Mouse (Mus musculus) hindbrain, embryonic 11.5 days (tissue): ENCODE measurements around the gene Itpkb. TPM values are rescaled to one million over a fixed set of nuclear protein-coding genes. Genes with fewer than 3 reads are reported as not detected.
A peak's percentile ranks its signal among the peaks of the same experiment; 100 is the strongest.

Experiments used
- ATAC-seq: fragments of 200-750 bp; cut with Nextera tagmentation; 2 replicates; pipeline ENCODE4 v1.8.0; 2017; ENCODE audit warnings: mild to moderate bottlenecking, moderate TSS enrichment, moderate library complexity; ENCODE audit not compliant: low FRiP score
- DNase-seq: peaks from one replicate; pipeline ENCODE4 v3.0.0-alpha.2; 2015; ENCODE audit warnings: low spot score
- H3K27ac ChIP-seq: fragments of 300-500 bp; sonication (generic); 2 replicates; pipeline ENCODE4 v1.5.1; 2014; ENCODE audit warnings: mild to moderate bottlenecking, low read depth, low read length
- H3K27me3 ChIP-seq: fragments of 300-500 bp; sonication (generic); 2 replicates; pipeline ENCODE4 v1.6.1; 2014; ENCODE audit warnings: mild to moderate bottlenecking, low read length, moderate library complexity, mixed read lengths; ENCODE audit not compliant: control insufficient read depth, insufficient read depth
- H3K36me3 ChIP-seq: fragments of 300-500 bp; sonication (generic); 2 replicates; pipeline ENCODE4 v1.6.1; 2014; ENCODE audit warnings: mild to moderate bottlenecking, low read length, moderate library complexity, mixed read lengths; ENCODE audit not compliant: control insufficient read depth, insufficient read depth
- H3K4me1 ChIP-seq: fragments of 300-500 bp; sonication (generic); replicated peaks from 2 replicates; pipeline ENCODE4 v1.6.1; 2014; ENCODE audit warnings: low read length, mixed read lengths; ENCODE audit not compliant: control insufficient read depth, insufficient read depth
- H3K4me2 ChIP-seq: fragments of 300-500 bp; sonication (generic); replicated peaks from 2 replicates; pipeline ENCODE4 v1.6.1; 2014; ENCODE audit warnings: mild to moderate bottlenecking, low read depth, low read length
- H3K4me3 ChIP-seq: fragments of 300-500 bp; sonication (generic); 2 replicates; pipeline ENCODE4 v1.5.1; 2014; ENCODE audit warnings: low read depth, low read length
- H3K9ac ChIP-seq: fragments of 300-500 bp; sonication (generic); 2 replicates; pipeline ENCODE4 v1.6.1; 2014; ENCODE audit warnings: low read depth, low read length
- H3K9me3 ChIP-seq: fragments of 300-500 bp; sonication (generic); 2 replicates; pipeline ENCODE4 v1.6.1; 2016; ENCODE audit warnings: low read length; ENCODE audit not compliant: control insufficient read depth
- WGBS: fragments of 180-500 bp; shearing (Covaris S2); extraction: QIAGEN DNeasy Blood & Tissue Kit; methylation state at CpG from one replicate; pipeline ENCODE4 v1.1.7; 2014; 5-methylcytosine and 5-hydroxymethylcytosine counted together
- polyA plus RNA-seq: library from polyadenylated mRNA; unstranded; fragments of >200 nt; fragmentation: Nextera tagmentation; extraction: Ambion mirVana; gene quantifications from 2 replicates; pipeline ENCODE4 v1.2.1, GENCODE M21; 2014

The Itpkb gene
- polyA plus RNA-seq, 1 experiment from 2014 or later = 4.3 TPM

DNA sequence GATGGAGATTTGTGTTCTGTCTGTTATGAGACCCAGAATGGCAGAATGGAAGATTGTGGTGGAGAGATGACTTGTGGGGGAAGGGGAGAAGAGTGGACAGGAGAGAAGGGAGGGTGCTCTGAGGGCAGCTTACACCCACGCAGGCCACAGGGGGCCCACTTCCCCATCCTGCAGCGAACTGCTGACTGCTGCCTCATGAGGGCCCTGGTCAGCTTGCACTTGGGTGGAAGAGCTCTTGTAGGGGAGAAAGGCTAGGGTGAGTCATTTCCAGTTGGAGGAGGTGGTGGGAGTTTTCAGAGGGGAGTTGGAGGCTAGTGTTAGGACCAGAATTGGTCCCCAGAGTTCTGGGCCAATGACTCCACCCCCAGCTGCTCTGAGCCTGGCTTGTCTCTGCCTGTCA, 86.8 kb downstream of the Itpkb start:
- Histone ChIP-seq H3K36me3 (no peaks in the 10 kb centered on the region), H3K4me1 (peaks cover 5% of the 10 kb centered on the region; the same call in 1 of the 2 replicates), H3K4me2 (no peak overlapping the region), H3K27ac (no peak overlapping the region), H3K9me3 (no peaks in the 10 kb centered on the region), H3K27me3 (no peaks in the 10 kb centered on the region), H3K9ac (no peak overlapping the region), H3K4me3 (no peak overlapping the region)
- no peak for DNase-seq
- no peak for ATAC-seq
- WGBS = 57% methylated on average over 2 of the region's 2 CpGs

DNA sequence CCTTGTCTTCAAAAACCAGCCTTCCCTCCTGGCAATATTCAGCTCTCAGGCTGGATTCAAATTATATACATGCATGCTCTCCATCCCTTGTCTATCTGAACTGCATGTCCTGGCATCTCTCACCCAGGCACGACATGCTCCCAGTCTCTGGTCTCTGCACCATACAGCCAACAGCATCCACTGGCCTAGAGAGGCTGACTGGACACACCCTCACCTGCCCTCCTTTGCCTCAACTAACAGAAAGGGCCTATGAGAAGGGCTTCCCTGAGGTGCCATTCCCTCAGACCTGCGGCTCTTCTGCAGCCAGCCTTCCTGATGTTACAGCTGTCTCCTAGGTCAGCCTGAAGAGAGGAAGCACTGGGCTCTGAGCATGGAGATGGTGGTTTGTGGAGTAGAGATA, 88.8 kb downstream of the Itpkb start:
- no peak overlapping the region for H3K4me3 ChIP-seq
- H3K4me1 ChIP-seq = peaks cover 5% of the 10 kb centered on the region; the same call in 1 of the 2 replicates
- DNase-seq (no peak), ATAC-seq (no peak)
- H3K36me3 ChIP-seq = no peaks in the 10 kb centered on the region
- no peak overlapping the region for H3K4me2 ChIP-seq
- no peaks in the 10 kb centered on the region for H3K9me3 ChIP-seq
- H3K27ac ChIP-seq = no peak overlapping the region
- WGBS = 83% methylated on average over 2 of the region's 2 CpGs
- no peaks in the 10 kb centered on the region for H3K27me3 ChIP-seq
- H3K9ac ChIP-seq = no peak overlapping the region

DNA sequence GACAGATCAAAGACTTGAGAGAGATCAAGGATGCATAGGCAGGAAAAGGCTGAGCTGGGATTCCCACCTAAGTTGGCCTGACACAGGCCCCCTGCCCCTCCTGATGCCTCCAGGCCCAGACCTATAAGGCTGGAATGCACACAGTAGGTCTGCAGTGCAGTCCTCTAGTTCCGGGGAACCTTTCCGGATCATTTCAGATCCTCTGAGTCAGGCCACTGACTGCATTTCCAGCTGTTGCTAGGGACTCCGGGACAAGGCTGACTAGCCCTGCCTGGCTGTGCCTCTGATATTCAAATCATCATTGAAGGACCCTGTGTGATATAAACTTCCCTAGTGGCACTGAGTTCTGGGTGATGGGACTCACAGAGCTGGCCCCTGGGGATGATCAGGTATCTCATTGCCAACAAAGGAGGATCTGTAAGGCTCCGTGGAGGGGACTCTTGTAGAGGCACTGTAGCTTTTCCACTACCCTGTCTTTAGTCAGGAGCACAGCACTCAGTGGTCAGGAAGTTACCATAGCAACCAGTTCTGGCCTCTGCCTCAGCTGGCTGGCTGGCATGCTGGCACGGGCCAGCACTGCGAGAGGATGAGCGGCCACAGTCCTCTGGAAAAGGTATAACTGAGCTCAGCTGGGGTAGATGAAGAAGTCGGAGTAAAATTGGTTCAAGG, 90.3 kb downstream of the Itpkb start:
- no peak overlapping the region for H3K4me2 ChIP-seq
- DNase-seq (peak; percentile 43), ATAC-seq (peak; percentile 66)
- WGBS = 28% methylated on average over 8 of the region's 8 CpGs
- H3K9me3 ChIP-seq = no peaks in the 10 kb centered on the region
- no peak overlapping the region for H3K9ac ChIP-seq
- H3K27ac ChIP-seq = no peak overlapping the region
- H3K4me1 ChIP-seq = peaks cover 5% of the 10 kb centered on the region; the same call in 1 of the 2 replicates
- H3K27me3 ChIP-seq = no peaks in the 10 kb centered on the region
- no peaks in the 10 kb centered on the region for H3K36me3 ChIP-seq
- H3K4me3 ChIP-seq = no peak overlapping the region

DNA sequence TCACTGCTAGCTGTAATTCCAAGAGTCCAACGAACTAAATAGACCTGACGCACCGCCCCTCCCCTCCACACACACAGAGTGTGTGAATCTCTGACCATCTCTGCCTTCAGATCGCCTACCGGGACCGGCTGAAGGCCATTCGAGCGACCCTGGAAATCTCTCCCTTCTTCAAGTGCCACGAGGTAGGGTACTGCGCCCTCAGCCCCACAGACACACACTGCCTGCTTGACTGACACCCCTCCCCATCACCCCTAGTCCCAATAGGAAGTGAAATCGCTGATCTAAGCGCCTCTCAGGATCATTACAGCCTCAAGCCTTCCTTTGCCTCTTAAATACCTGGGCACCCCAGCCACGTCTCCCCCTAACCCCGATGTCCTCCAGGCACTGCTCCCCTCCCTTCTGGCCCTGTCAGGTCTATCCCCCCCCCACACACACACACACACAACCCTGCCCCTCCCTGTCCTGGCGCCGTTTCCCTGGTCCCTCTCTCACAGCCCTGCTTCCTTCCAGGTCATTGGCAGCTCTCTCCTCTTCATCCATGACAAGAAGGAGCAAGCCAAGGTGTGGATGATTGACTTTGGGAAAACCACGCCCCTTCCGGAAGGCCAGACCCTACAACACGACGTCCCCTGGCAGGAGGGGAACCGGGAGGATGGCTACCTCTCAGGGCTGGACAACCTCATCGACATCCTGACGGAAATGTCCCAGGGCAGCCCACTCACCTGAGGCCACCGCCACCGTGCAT, 91.1 kb downstream of the Itpkb start:
- Histone ChIP-seq H3K27ac (no peak overlapping the region), H3K36me3 (no peaks in the 10 kb centered on the region), H3K4me3 (no peak overlapping the region), H3K27me3 (no peaks in the 10 kb centered on the region), H3K9ac (no peak overlapping the region), H3K4me1 (peaks cover 5% of the 10 kb centered on the region; the same call in 1 of the 2 replicates), H3K4me2 (no peak overlapping the region), H3K9me3 (no peaks in the 10 kb centered on the region)
- DNase-seq = no peak
- WGBS = 62% methylated on average over 25 of the region's 25 CpGs
- ATAC-seq = peak; percentile 11; the same call in 1 of the 2 replicates

DNA sequence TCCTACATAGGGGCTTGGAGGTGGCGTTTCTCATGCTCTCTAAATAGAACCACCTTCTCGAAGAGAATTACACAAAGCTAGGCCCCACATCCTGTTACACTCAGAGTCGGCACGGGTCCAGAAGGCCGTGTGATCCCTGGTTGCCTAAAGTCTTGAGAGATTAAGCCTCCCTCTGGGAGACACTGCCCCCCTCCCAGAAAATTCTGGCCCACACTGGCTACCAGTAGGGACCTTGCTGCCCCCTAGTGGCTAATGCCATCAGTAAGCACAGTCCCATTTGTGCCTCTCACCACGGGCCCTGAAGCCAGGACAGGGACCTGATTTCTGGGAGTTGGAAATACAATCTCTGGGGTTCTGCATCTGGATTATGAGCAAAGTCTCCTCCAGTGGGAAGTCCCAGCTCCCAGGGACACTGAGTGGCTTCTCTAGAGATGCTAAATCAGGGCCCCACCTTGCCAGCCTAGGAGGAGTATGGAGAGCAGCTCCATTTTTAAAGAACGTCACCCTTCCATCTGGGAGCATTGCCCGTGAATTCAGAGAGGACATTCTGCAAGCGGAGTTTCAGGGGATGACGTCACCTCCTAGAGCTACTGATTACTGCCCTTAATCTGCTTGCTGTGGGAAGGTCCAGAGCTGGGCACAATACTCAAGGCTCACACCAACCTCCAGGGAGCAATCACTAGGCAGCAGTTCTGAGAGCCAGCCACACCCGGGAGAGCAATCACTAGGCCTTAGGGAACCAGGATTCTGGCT, 92.0 kb downstream of the Itpkb start:
- Histone ChIP-seq H3K9me3 (no peaks in the 10 kb centered on the region), H3K36me3 (no peaks in the 10 kb centered on the region), H3K4me2 (no peak overlapping the region), H3K9ac (no peak overlapping the region), H3K27ac (no peak overlapping the region), H3K4me3 (no peak overlapping the region), H3K4me1 (peaks cover 5% of the 10 kb centered on the region; the same call in 1 of the 2 replicates), H3K27me3 (no peaks in the 10 kb centered on the region)
- WGBS = 44% methylated on average over 11 of the region's 11 CpGs
- ATAC-seq (no peak), DNase-seq (peak; percentile 83)

DNA sequence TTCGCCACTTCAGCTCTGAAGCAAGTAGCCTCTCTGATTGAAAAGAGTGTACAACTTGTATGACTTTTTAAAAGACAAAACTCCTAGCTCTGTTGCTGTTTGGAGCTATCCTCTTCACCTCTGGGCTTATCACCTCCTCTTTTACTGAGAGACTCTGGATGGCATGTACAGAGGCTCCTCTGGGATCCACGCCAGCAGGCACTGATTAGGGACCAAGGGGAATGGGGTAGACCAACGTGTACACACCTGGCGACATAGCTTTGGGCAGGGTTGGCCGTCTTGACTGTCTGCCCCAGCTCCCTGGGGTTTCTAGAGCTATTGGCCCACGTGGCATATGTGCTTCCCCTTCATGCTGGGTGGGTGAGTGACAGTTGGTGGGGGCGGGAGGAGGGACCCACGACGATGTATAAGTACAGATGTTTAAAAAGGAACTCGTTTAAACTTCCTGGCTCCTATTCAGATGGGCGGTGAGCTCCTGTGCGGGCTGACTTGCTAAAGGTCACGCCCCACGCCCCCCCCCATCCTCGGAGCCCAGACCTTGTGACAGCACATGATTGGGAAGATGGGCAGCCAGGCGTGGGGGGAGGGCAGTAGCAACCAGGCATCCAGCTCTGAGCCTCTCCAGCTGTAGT, 92.8 kb downstream of the Itpkb start:
- DNase-seq = no peak
- Histone ChIP-seq H3K9ac (no peak overlapping the region), H3K27me3 (no peaks in the 10 kb centered on the region), H3K4me3 (no peak overlapping the region), H3K27ac (no peak overlapping the region), H3K4me1 (peaks cover 5% of the 10 kb centered on the region; the same call in 1 of the 2 replicates), H3K4me2 (no peak overlapping the region), H3K9me3 (no peaks in the 10 kb centered on the region), H3K36me3 (no peaks in the 10 kb centered on the region)
- 51% methylated on average over 16 of the region's 16 CpGs for WGBS
- no peak for ATAC-seq

DNA sequence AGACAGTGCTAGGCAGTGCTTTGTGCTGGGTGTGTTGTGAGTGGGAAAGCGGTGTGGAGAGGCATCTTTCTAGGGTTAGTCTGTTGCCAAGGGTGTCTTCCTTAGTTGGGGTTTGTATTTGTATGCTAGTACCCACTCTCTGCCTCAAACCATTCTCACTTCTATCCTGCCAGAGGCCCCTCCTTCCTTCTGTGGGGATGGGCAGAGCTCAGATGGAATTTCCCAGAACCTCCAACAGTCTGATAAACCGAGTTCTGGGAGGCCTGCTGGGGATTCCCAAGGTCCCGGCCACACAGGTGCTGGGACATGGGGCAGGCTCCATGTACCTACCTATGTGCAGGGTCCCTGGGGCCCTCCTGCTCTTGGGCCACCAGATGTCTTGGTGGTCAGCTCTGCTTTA, 93.6 kb downstream of the Itpkb start:
- WGBS = 84% methylated on average over 3 of the region's 3 CpGs
- ATAC-seq = no peak

DNA sequence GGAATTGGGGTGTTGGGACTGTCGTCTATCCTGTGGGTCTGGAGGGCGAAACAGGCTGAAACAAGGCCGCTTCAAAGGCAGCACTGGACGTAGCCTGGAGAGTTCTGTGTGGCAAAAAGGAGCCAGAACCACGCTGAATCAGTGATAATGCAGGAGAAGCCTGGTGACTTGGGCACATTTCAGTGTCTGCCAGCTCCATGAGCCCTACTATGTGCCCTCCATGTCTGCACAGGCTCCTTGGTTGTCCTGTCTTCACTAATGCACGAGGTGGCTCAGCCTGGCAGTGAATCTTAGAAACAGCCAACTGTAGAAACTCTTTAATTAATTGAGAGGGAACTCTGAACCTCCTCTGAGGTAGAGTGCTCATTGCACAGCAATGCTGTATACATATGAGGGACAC, 96.1 kb downstream of the Itpkb start:
- H3K27ac ChIP-seq = no peak overlapping the region

More for the DNA sequence above, 93.6 kb downstream of the Itpkb start:
- no peaks in the 10 kb centered on the region for H3K9me3 ChIP-seq
- no peak overlapping the region for H3K4me2 ChIP-seq
- no peak for DNase-seq
- no peak overlapping the region for H3K27ac ChIP-seq
- H3K4me1 ChIP-seq = peaks cover 5% of the 10 kb centered on the region; the same call in 1 of the 2 replicates
- no peaks in the 10 kb centered on the region for H3K27me3 ChIP-seq
- H3K36me3 ChIP-seq = no peaks in the 10 kb centered on the region
- no peak overlapping the region for H3K9ac ChIP-seq
- no peak overlapping the region for H3K4me3 ChIP-seq

More for the DNA sequence above, 96.1 kb downstream of the Itpkb start:
- ATAC-seq (no peak), DNase-seq (no peak)
- Histone ChIP-seq H3K9me3 (no peaks in the 10 kb centered on the region), H3K4me3 (no peak overlapping the region), H3K4me2 (no peak overlapping the region), H3K9ac (no peak overlapping the region), H3K36me3 (no peaks in the 10 kb centered on the region), H3K4me1 (no peaks in the 10 kb centered on the region), H3K27me3 (no peaks in the 10 kb centered on the region)
- WGBS = 84% methylated on average over 6 of the region's 6 CpGs
